Mouse (Mus musculus): ENCODE results near the gene Srp68. TPM values are rescaled to one million over a fixed set of nuclear protein-coding genes. Genes with fewer than 3 reads are reported as not detected.
A peak's percentile ranks its signal among the peaks of the same experiment; 100 is the strongest.

Srp68 gene
- polyA plus RNA-seq (2015; fragmentation: Nextera tagmentation; extraction: Ambion mirVana), result 109 and 110 TPM in 2 replicates

- WGBS, result 4% methylated on average over 32 of the region's 32 CpGs
- H3K4me3 ChIP-seq, result peak within 1 kb of the TSS; percentile 98
- peak within 1 kb of the TSS; percentile 89 for H3K4me2 ChIP-seq (replicated peaks)
- H3K27me3 ChIP-seq, result no peaks in the 10 kb centered on the region
- ATAC-seq (ENCODE audit: low FRiP score, low read depth), result peak; percentile 98
- peaks cover 27% of the 10 kb centered on the region for H3K36me3 ChIP-seq
- H3K4me1 ChIP-seq, result peaks cover 23% of the 10 kb centered on the region
- H3K9me3 ChIP-seq, result no peaks in the 10 kb centered on the region
- peak within 1 kb of the TSS; percentile 85 for H3K27ac ChIP-seq
- H3K9ac ChIP-seq, result peak within 1 kb of the TSS; percentile 97
Observed at GRCm38 (mm10) chr11:116274045-116274666, at the start of gene Srp68. TSS of gene Srp68 (minus strand) at chr11:116274217.

GRCm38 (mm10) chr11:116318719-116319659 is 45.0 kb upstream of the Srp68 start:
- ATAC-seq (ENCODE audit: low FRiP score, low read depth), result peak; percentile 85
- H3K4me3 ChIP-seq, result peak overlapping the region; percentile 51
- peaks cover 11% of the 10 kb centered on the region; the same call in 1 of the 2 replicates for H3K4me1 ChIP-seq
- no peaks in the 10 kb centered on the region for H3K27me3 ChIP-seq
- H3K27ac ChIP-seq, result no peak overlapping the region
- H3K9me3 ChIP-seq, result no peaks in the 10 kb centered on the region
- H3K9ac ChIP-seq, result peak overlapping the region; percentile 81
- peak overlapping the region; percentile 98 for H3K4me2 ChIP-seq (replicated peaks)
- 2% methylated on average over 41 of the region's 41 CpGs for WGBS
- no peaks in the 10 kb centered on the region for H3K36me3 ChIP-seq

GRCm38 (mm10) chr11:116312359-116312758 is 38.3 kb upstream of the Srp68 start:
- Histone ChIP-seq H3K36me3 (no peaks in the 10 kb centered on the region), H3K4me3 (no peak overlapping the region), H3K4me1 (peaks cover 4% of the 10 kb centered on the region; the same call in 1 of the 2 replicates), H3K27me3 (0 out of 2 replicates have a peak, but pooled peaks cover 4% of the 10 kb centered on the region), H3K9me3 (no peaks in the 10 kb centered on the region), H3K9ac (no peak overlapping the region), H3K27ac (no peak overlapping the region), H3K4me2 (replicated peaks) (no peak overlapping the region)
- 55% methylated on average over 8 of the region's 8 CpGs for WGBS
- peak; percentile 51; the same call in 1 of the 2 replicates for ATAC-seq (ENCODE audit: low FRiP score, low read depth)

- Histone ChIP-seq H3K27ac (no peak overlapping the region), H3K36me3 (no peaks in the 10 kb centered on the region), H3K4me2 (replicated peaks) (no peak overlapping the region), H3K4me1 (peaks cover 8% of the 10 kb centered on the region), H3K9me3 (no peaks in the 10 kb centered on the region), H3K4me3 (no peak overlapping the region), H3K27me3 (0 out of 2 replicates have a peak, but pooled peaks cover 4% of the 10 kb centered on the region), H3K9ac (no peak overlapping the region)
- 40% methylated on average over 8 of the region's 8 CpGs for WGBS
- ATAC-seq (ENCODE audit: low FRiP score, low read depth), result no peak
Observed at GRCm38 (mm10) chr11:116311169-116311568, 37.2 kb upstream of the Srp68 start.

GRCm38 (mm10) chr11:116309601-116310000 is 35.6 kb upstream of the Srp68 start:
- WGBS, result 75% methylated on average over 3 of the region's 3 CpGs
- no peak overlapping the region for H3K9ac ChIP-seq
- no peak for ATAC-seq (ENCODE audit: low FRiP score, low read depth)
- no peak overlapping the region for H3K4me2 ChIP-seq (replicated peaks)
- no peak overlapping the region for H3K4me3 ChIP-seq
- H3K27ac ChIP-seq, result no peak overlapping the region
- peaks cover 5% of the 10 kb centered on the region for H3K36me3 ChIP-seq
- peaks cover 16% of the 10 kb centered on the region for H3K4me1 ChIP-seq
- 0 out of 2 replicates have a peak, but pooled peaks cover 4% of the 10 kb centered on the region for H3K27me3 ChIP-seq
- H3K9me3 ChIP-seq, result no peaks in the 10 kb centered on the region

- Histone ChIP-seq H3K4me1 (peaks cover 16% of the 10 kb centered on the region), H3K36me3 (peaks cover 21% of the 10 kb centered on the region), H3K9ac (no peak overlapping the region), H3K9me3 (no peaks in the 10 kb centered on the region), H3K27me3 (0 out of 2 replicates have a peak, but pooled peaks cover 4% of the 10 kb centered on the region), H3K27ac (no peak overlapping the region), H3K4me3 (no peak overlapping the region), H3K4me2 (replicated peaks) (no peak overlapping the region)
- ATAC-seq (ENCODE audit: low FRiP score, low read depth), result no peak
- 90% methylated on average over 12 of the region's 12 CpGs for WGBS
Observed at GRCm38 (mm10) chr11:116307762-116308531, 33.9 kb upstream of the Srp68 start.

GRCm38 (mm10) chr11:116307019-116307725 is 33.2 kb upstream of the Srp68 start, which contains the start of gene Exoc7:
TSS of gene Exoc7 (minus strand) at chr11:116307233.
- peaks cover 16% of the 10 kb centered on the region for H3K4me1 ChIP-seq
- H3K9ac ChIP-seq, result peak within 1 kb of the TSS; percentile 85
- ATAC-seq (ENCODE audit: low FRiP score, low read depth), result no peak
- peak within 1 kb of the TSS; percentile 76 for H3K4me3 ChIP-seq
- H3K4me2 ChIP-seq (replicated peaks), result peak within 1 kb of the TSS; percentile 87
- 0 out of 2 replicates have a peak, but pooled peaks cover 4% of the 10 kb centered on the region for H3K27me3 ChIP-seq
- peaks cover 29% of the 10 kb centered on the region for H3K36me3 ChIP-seq
- WGBS, result 86% methylated on average over 10 of the region's 10 CpGs
- no peaks in the 10 kb centered on the region for H3K9me3 ChIP-seq
- H3K27ac ChIP-seq, result no peak within 1 kb of the TSS

GRCm38 (mm10) chr11:116306126-116306982 is 32.3 kb upstream of the Srp68 start:
- Histone ChIP-seq H3K4me2 (replicated peaks) (peak overlapping the region; percentile 87), H3K27ac (no peak overlapping the region)

GRCm38 (mm10) chr11:116305423-116305822 is 31.4 kb upstream of the Srp68 start:
- peaks cover 12% of the 10 kb centered on the region for H3K4me1 ChIP-seq
- peak overlapping the region; percentile 76 for H3K4me3 ChIP-seq
- ATAC-seq (ENCODE audit: low FRiP score, low read depth), result no peak
- 91% methylated on average over 2 of the region's 2 CpGs for WGBS
- H3K9ac ChIP-seq, result no peak overlapping the region
- H3K36me3 ChIP-seq, result peaks cover 47% of the 10 kb centered on the region
- H3K9me3 ChIP-seq, result no peaks in the 10 kb centered on the region
- peak overlapping the region; percentile 87 for H3K4me2 ChIP-seq (replicated peaks)
- no peaks in the 10 kb centered on the region for H3K27me3 ChIP-seq
- no peak overlapping the region for H3K27ac ChIP-seq

More at GRCm38 (mm10) chr11:116306126-116306982, 32.3 kb upstream of the Srp68 start:
- Histone ChIP-seq H3K27me3 (0 out of 2 replicates have a peak, but pooled peaks cover 1% of the 10 kb centered on the region), H3K9ac (peak overlapping the region; percentile 85), H3K4me3 (peak overlapping the region; percentile 76), H3K9me3 (no peaks in the 10 kb centered on the region), H3K4me1 (peaks cover 15% of the 10 kb centered on the region), H3K36me3 (peaks cover 37% of the 10 kb centered on the region)
- ATAC-seq (ENCODE audit: low FRiP score, low read depth), result peak; percentile 93
- WGBS, result 2% methylated on average over 53 of the region's 53 CpGs

- H3K27me3 ChIP-seq, result no peaks in the 10 kb centered on the region
- H3K9ac ChIP-seq, result no peak overlapping the region
- no peak overlapping the region for H3K27ac ChIP-seq
- H3K36me3 ChIP-seq, result peaks cover 95% of the 10 kb centered on the region
- no peak overlapping the region for H3K4me3 ChIP-seq
- ATAC-seq (ENCODE audit: low FRiP score, low read depth), result no peak
- H3K9me3 ChIP-seq, result no peaks in the 10 kb centered on the region
- H3K4me2 ChIP-seq (replicated peaks), result no peak overlapping the region
- WGBS, result 91% methylated on average over 6 of the region's 6 CpGs
- H3K4me1 ChIP-seq, result no peaks in the 10 kb centered on the region
Observed at GRCm38 (mm10) chr11:116298621-116299020, 24.6 kb upstream of the Srp68 start.
